Mouse (Mus musculus): Measurements from ENCODE around the gene Slc4a1. TPM values are rescaled to one million over a fixed set of nuclear protein-coding genes. Genes with fewer than 3 reads are reported as not detected.
"Not testable (repeated sequence)": the region's sequence is repeated elsewhere in the genome, so short reads cannot be mapped to it uniquely, and the experiment has no call there.

Gene Slc4a1
- polyA plus RNA-seq, 1 experiment from 2014 or later, result 1.9 TPM

GRCm38 (mm10) chr11:102396263-102396662 lies 30.3 kb upstream of the Slc4a1 start:
- Histone ChIP-seq H3K4me1 (peaks cover 66% of the 10 kb centered on the region), H3K27me3 (0 out of 2 replicates have a peak, but pooled peaks cover 6% of the 10 kb centered on the region), H3K27ac (replicated peaks) (no peak overlapping the region), H3K9ac (replicated peaks) (no peak overlapping the region), H3K36me3 (peaks cover 31% of the 10 kb centered on the region), H3K4me2 (replicated peaks) (peak overlapping the region; percentile 69), H3K9me3 (no peaks in the 10 kb centered on the region), H3K4me3 (0 out of 2 replicates have a peak overlapping the region, but pooled peaks have one; percentile 86)
- no peak for ATAC-seq (replicated peaks)
- 63% methylated on average over 6 of the region's 6 CpGs for WGBS

- peaks cover 66% of the 10 kb centered on the region for H3K4me1 ChIP-seq
Measured at GRCm38 (mm10) chr11:102395250-102395649, 29.2 kb upstream of the Slc4a1 start.

GRCm38 (mm10) chr11:102394421-102395124 lies 28.6 kb upstream of the Slc4a1 start:
- Histone ChIP-seq H3K4me2 (replicated peaks) (peak overlapping the region; percentile 69), H3K4me1 (peaks cover 61% of the 10 kb centered on the region), H3K27me3 (0 out of 2 replicates have a peak, but pooled peaks cover 3% of the 10 kb centered on the region), H3K9ac (replicated peaks) (peak overlapping the region; percentile 94), H3K36me3 (peaks cover 15% of the 10 kb centered on the region), H3K27ac (replicated peaks) (peak overlapping the region; percentile 95), H3K9me3 (no peaks in the 10 kb centered on the region), H3K4me3 (peak overlapping the region; percentile 86)
- ATAC-seq (replicated peaks), result no peak
- WGBS, result 68% methylated on average over 9 of the region's 9 CpGs

More at GRCm38 (mm10) chr11:102395250-102395649, 29.2 kb upstream of the Slc4a1 start:
- H3K9ac ChIP-seq (replicated peaks), result peak overlapping the region; percentile 94
- peak overlapping the region; percentile 69 for H3K4me2 ChIP-seq (replicated peaks)
- 0 out of 2 replicates have a peak, but pooled peaks cover 6% of the 10 kb centered on the region for H3K27me3 ChIP-seq
- ATAC-seq (replicated peaks), result no peak
- H3K4me3 ChIP-seq, result peak overlapping the region; percentile 86
- peaks cover 21% of the 10 kb centered on the region for H3K36me3 ChIP-seq
- no peaks in the 10 kb centered on the region for H3K9me3 ChIP-seq
- WGBS, result under 1% methylated on average over 5 of the region's 5 CpGs
- peak overlapping the region; percentile 95 for H3K27ac ChIP-seq (replicated peaks)

GRCm38 (mm10) chr11:102393719-102394420 lies 27.9 kb upstream of the Slc4a1 start:
- 4% methylated on average over 17 of the region's 17 CpGs for WGBS
- peaks cover 58% of the 10 kb centered on the region for H3K4me1 ChIP-seq
- peaks cover 8% of the 10 kb centered on the region for H3K36me3 ChIP-seq
- H3K27ac ChIP-seq (replicated peaks), result peak overlapping the region; percentile 95
- peak; percentile 60 for ATAC-seq (replicated peaks)
- peak overlapping the region; percentile 69 for H3K4me2 ChIP-seq (replicated peaks)
- H3K9me3 ChIP-seq, result no peaks in the 10 kb centered on the region
- peak overlapping the region; percentile 94 for H3K9ac ChIP-seq (replicated peaks)
- peak overlapping the region; percentile 86 for H3K4me3 ChIP-seq
- no peaks in the 10 kb centered on the region for H3K27me3 ChIP-seq

- H3K4me1 ChIP-seq, result peaks cover 52% of the 10 kb centered on the region
- peak; percentile 94 for ATAC-seq (replicated peaks)
Measured at GRCm38 (mm10) chr11:102393238-102393634, 27.2 kb upstream of the Slc4a1 start, which contains the start of gene Rundc3a. Gene Rundc3a (plus strand): TSS chr11:102393403.

GRCm38 (mm10) chr11:102392441-102393237 lies 26.6 kb upstream of the Slc4a1 start:
- H3K4me1 ChIP-seq, result peaks cover 46% of the 10 kb centered on the region
- peak overlapping the region; percentile 86 for H3K4me3 ChIP-seq
- H3K27ac ChIP-seq (replicated peaks), result peak overlapping the region; percentile 95
- H3K36me3 ChIP-seq, result no peaks in the 10 kb centered on the region
- H3K9me3 ChIP-seq, result no peaks in the 10 kb centered on the region
- no peaks in the 10 kb centered on the region for H3K27me3 ChIP-seq
- peak; percentile 68 for ATAC-seq (replicated peaks)
- H3K4me2 ChIP-seq (replicated peaks), result peak overlapping the region; percentile 69
- H3K9ac ChIP-seq (replicated peaks), result peak overlapping the region; percentile 94
- WGBS, result 20% methylated on average over 15 of the region's 15 CpGs

More at GRCm38 (mm10) chr11:102393238-102393634, 27.2 kb upstream of the Slc4a1 start, which contains the start of gene Rundc3a:
- H3K4me3 ChIP-seq, result peak within 1 kb of the TSS; percentile 86
- 1% methylated on average over 25 of the region's 34 CpGs for WGBS
- H3K36me3 ChIP-seq, result peaks cover 2% of the 10 kb centered on the region; the same call in 1 of the 2 replicates
- H3K27ac ChIP-seq (replicated peaks), result peak within 1 kb of the TSS; percentile 95
- peak within 1 kb of the TSS; percentile 94 for H3K9ac ChIP-seq (replicated peaks)
- peak within 1 kb of the TSS; percentile 69 for H3K4me2 ChIP-seq (replicated peaks)
- H3K9me3 ChIP-seq, result no peaks in the 10 kb centered on the region
- no peaks in the 10 kb centered on the region for H3K27me3 ChIP-seq

- not testable (repeated sequence) for H3K27ac ChIP-seq (replicated peaks); H3K9me3 ChIP-seq; H3K9ac ChIP-seq (replicated peaks); H3K4me3 ChIP-seq; H3K27me3 ChIP-seq; H3K36me3 ChIP-seq; H3K4me2 ChIP-seq (replicated peaks); ATAC-seq (replicated peaks)
- WGBS, result 91% methylated on average over 4 of the region's 5 CpGs
- H3K4me1 ChIP-seq, result peaks cover 14% of the 10 kb centered on the region
Measured at GRCm38 (mm10) chr11:102389436-102389835, 23.4 kb upstream of the Slc4a1 start.

- no peak for ATAC-seq (replicated peaks)
- no peaks in the 10 kb centered on the region for H3K9me3 ChIP-seq
- no peak overlapping the region for H3K27ac ChIP-seq (replicated peaks)
- H3K36me3 ChIP-seq, result no peaks in the 10 kb centered on the region
- no peaks in the 10 kb centered on the region for H3K27me3 ChIP-seq
- WGBS, result 69% methylated on average over 5 of the region's 5 CpGs
- H3K4me3 ChIP-seq, result no peak overlapping the region
- no peak overlapping the region for H3K4me2 ChIP-seq (replicated peaks)
- no peaks in the 10 kb centered on the region for H3K4me1 ChIP-seq
- H3K9ac ChIP-seq (replicated peaks), result no peak overlapping the region
Measured at GRCm38 (mm10) chr11:102386121-102386520, 20.1 kb upstream of the Slc4a1 start.

GRCm38 (mm10) chr11:102385075-102385474 lies 19.1 kb upstream of the Slc4a1 start:
- Histone ChIP-seq H3K27ac (replicated peaks) (no peak overlapping the region), H3K4me2 (replicated peaks) (no peak overlapping the region), H3K9me3 (no peaks in the 10 kb centered on the region), H3K4me3 (no peak overlapping the region), H3K4me1 (no peaks in the 10 kb centered on the region), H3K9ac (replicated peaks) (no peak overlapping the region), H3K36me3 (no peaks in the 10 kb centered on the region), H3K27me3 (no peaks in the 10 kb centered on the region)
- 72% methylated on average over 4 of the region's 4 CpGs for WGBS
- no peak for ATAC-seq (replicated peaks)

GRCm38 (mm10) chr11:102384418-102384817 lies 18.4 kb upstream of the Slc4a1 start:
- H3K27ac ChIP-seq (replicated peaks), result no peak overlapping the region
- H3K9ac ChIP-seq (replicated peaks), result no peak overlapping the region
- H3K4me2 ChIP-seq (replicated peaks), result no peak overlapping the region
- no peaks in the 10 kb centered on the region for H3K36me3 ChIP-seq
- H3K9me3 ChIP-seq, result no peaks in the 10 kb centered on the region
- H3K27me3 ChIP-seq, result no peaks in the 10 kb centered on the region
- no peak for ATAC-seq (replicated peaks)
- no peak overlapping the region for H3K4me3 ChIP-seq
- 63% methylated on average over 2 of the region's 2 CpGs for WGBS
- no peaks in the 10 kb centered on the region for H3K4me1 ChIP-seq

- no peak for ATAC-seq (replicated peaks)
Measured at GRCm38 (mm10) chr11:102383365-102384136, 17.5 kb upstream of the Slc4a1 start.

More at GRCm38 (mm10) chr11:102383365-102384136, 17.5 kb upstream of the Slc4a1 start:
- H3K27me3 ChIP-seq, result no peaks in the 10 kb centered on the region
- H3K27ac ChIP-seq (replicated peaks), result no peak overlapping the region
- no peak overlapping the region for H3K4me3 ChIP-seq
- H3K9me3 ChIP-seq, result no peaks in the 10 kb centered on the region
- no peak overlapping the region for H3K4me2 ChIP-seq (replicated peaks)
- no peaks in the 10 kb centered on the region for H3K4me1 ChIP-seq
- no peaks in the 10 kb centered on the region for H3K36me3 ChIP-seq
- no peak overlapping the region for H3K9ac ChIP-seq (replicated peaks)
- 88% methylated on average over 1 of the region's 1 CpGs for WGBS
